Mouse (Mus musculus): Measurements from ENCODE around the gene Vmn2r30.
A peak's percentile ranks its signal among the peaks of the same experiment; 100 is the strongest.
"Not testable (repeated sequence)": the region's sequence is repeated elsewhere in the genome, so short reads cannot be mapped to it uniquely, and the experiment has no call there.

DNA sequence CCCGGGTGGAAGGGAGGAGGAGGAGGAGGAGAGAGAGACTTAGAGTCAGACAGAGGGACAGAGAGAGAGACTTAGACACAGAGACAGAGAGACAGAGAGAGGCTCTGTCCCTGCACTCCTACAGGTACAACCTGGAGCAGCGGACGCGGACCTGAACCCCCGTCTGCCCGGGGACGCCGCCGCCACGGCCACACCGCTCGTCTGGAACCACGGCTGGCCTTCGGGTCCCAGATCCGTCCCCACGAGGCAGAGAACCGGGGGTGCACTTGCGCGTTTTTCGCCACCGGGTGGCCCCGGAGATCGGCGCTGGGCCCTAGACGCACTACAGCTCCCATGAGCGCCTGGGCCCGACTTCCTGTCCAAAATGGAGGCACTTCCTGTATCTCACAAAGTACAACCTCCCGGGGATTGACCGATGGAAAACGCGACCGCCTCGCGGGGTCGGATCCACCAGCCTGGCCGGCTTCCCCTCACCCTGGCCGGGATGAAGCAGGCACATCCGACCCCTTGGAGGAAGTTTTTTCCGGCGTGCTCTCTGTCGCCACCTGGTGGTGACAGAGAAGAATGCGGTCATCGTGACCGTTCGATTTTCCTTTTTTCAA lies 59.3 kb downstream of the Vmn2r30 start, which contains the start of gene Gm45844:
- peak; percentile 99 for TF ChIP-seq CTCF (IDR thresholded peaks at IDR 0.05; ENCODE audit: extremely low read depth, insufficient read length, insufficient replicate concordance, low read depth, low read length)
- TF ChIP-seq POLR2A (IDR thresholded peaks at IDR 0.05; ENCODE audit: low read depth, low read length), result not testable (repeated sequence)

Measured in small intestine, adult 2 months (tissue).